Mouse (Mus musculus): ENCODE results near the gene Cd33. TPM values are rescaled to one million over a fixed set of nuclear protein-coding genes. Genes with fewer than 3 reads are reported as not detected.

The Cd33 gene
- polyA plus RNA-seq, 1 experiment from 2014 or later: 4.6 TPM

DNA sequence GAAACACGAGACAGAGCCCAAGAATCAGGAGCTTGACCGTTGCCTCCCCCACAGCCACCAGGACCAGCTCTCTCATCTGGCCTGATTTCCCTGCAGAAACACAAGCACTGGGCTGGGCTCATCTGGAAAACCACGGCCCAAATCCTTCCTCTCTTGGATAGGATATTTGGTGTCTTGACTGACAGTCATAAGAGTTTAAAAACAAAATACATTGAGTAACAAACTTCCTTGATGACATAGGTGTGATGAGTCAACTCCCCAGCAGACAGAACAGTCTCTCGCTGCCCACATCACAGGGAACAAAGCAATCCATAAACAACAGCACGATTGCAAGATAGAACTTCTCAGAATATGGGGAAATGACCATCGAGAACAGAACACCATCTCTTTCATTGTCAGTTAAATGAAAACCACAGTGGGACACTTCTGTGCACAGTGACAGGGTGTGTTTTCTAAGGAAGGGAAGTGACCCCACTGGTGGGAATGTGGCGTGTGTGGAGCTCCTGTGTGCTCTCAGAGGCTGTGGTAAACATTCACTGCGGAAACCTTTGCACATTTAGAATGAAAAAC, 13.9 kb downstream of the Cd33 start:
- ATAC-seq (ENCODE audit: low read depth): 0 out of 2 replicates have a peak, but pooled peaks have one; percentile 21
- Histone ChIP-seq H3K4me3 (ENCODE audit: low read depth, low read length) (no peak overlapping the region), H3K9me3 (replicated peaks; ENCODE audit: control insufficient read depth, low read length) (no peaks in the 10 kb centered on the region), H3K36me3 (ENCODE audit: control insufficient read depth, insufficient read depth) (no peaks in the 10 kb centered on the region), H3K4me2 (ENCODE audit: low read depth, low read length) (no peak overlapping the region), H3K27me3 (ENCODE audit: control insufficient read depth, insufficient read depth, low read depth, low read length) (no peaks in the 10 kb centered on the region), H3K9ac (ENCODE audit: low read depth, low read length) (no peak overlapping the region), H3K4me1 (ENCODE audit: control insufficient read depth, low read depth, low read length) (no peaks in the 10 kb centered on the region), H3K27ac (ENCODE audit: low read length) (no peak overlapping the region)
- 35% methylated on average over 8 of the region's 8 CpGs for WGBS (ENCODE audit: insufficient replicate concordance)

DNA sequence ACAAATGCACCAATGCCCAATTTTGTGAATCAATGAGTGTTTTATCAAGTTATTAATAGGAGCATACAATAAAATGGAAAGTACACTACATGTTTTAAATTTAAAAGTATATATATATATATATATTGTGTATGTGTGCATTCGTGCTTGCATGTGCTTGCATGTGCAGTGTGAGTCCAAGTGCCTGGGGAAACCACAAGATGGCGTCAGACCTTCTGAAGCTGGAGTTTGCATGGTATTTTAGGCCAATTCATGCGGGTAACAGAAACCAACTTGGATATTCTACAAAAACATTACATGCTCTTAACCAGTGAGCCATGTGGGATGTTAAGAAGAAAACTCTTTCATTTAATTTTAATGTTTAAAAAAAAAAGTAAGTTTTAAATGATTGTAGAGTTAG, 18.9 kb downstream of the Cd33 start:
- no peak for ATAC-seq (ENCODE audit: low read depth)
- no peak overlapping the region for H3K27ac ChIP-seq (ENCODE audit: low read length)
- WGBS (ENCODE audit: insufficient replicate concordance): 28% methylated on average over 3 of the region's 3 CpGs
- H3K9me3 ChIP-seq (replicated peaks; ENCODE audit: control insufficient read depth, low read length): no peaks in the 10 kb centered on the region
- H3K4me3 ChIP-seq (ENCODE audit: low read depth, low read length): no peak overlapping the region
- H3K9ac ChIP-seq (ENCODE audit: low read depth, low read length): no peak overlapping the region
- no peaks in the 10 kb centered on the region for H3K36me3 ChIP-seq (ENCODE audit: control insufficient read depth, insufficient read depth)
- no peak overlapping the region for H3K4me2 ChIP-seq (ENCODE audit: low read depth, low read length)
- no peaks in the 10 kb centered on the region for H3K4me1 ChIP-seq (ENCODE audit: control insufficient read depth, low read depth, low read length)
- H3K27me3 ChIP-seq (ENCODE audit: control insufficient read depth, insufficient read depth, low read depth, low read length): no peaks in the 10 kb centered on the region

DNA sequence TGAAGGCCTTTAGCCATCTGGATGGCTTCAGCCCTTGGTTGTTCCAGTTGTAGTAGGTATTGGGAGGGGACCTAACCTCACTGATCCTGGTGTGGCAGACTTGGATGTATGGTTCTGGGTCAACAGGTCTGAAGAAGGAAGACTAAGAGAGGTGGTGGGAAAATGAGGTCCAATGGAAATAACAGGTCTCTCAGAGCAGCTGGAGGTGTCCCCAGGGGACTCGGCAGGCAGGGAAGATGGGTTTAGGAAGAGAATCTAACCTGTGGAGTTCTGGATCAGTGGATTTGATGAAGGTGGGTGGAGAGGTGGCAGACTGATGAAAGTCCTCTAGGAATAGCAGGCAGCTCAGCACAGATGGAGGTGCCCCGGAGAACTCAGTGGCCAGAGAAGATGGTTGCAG, 21.5 kb downstream of the Cd33 start:
- 62% methylated on average over 2 of the region's 2 CpGs for WGBS (ENCODE audit: insufficient replicate concordance)
- Histone ChIP-seq H3K27ac (ENCODE audit: low read length) (no peak overlapping the region), H3K9me3 (replicated peaks; ENCODE audit: control insufficient read depth, low read length) (no peaks in the 10 kb centered on the region), H3K4me2 (ENCODE audit: low read depth, low read length) (no peak overlapping the region), H3K9ac (ENCODE audit: low read depth, low read length) (no peak overlapping the region), H3K36me3 (ENCODE audit: control insufficient read depth, insufficient read depth) (no peaks in the 10 kb centered on the region), H3K4me3 (ENCODE audit: low read depth, low read length) (no peak overlapping the region), H3K27me3 (ENCODE audit: control insufficient read depth, insufficient read depth, low read depth, low read length) (no peaks in the 10 kb centered on the region), H3K4me1 (ENCODE audit: control insufficient read depth, low read depth, low read length) (no peaks in the 10 kb centered on the region)
- no peak for ATAC-seq (ENCODE audit: low read depth)

DNA sequence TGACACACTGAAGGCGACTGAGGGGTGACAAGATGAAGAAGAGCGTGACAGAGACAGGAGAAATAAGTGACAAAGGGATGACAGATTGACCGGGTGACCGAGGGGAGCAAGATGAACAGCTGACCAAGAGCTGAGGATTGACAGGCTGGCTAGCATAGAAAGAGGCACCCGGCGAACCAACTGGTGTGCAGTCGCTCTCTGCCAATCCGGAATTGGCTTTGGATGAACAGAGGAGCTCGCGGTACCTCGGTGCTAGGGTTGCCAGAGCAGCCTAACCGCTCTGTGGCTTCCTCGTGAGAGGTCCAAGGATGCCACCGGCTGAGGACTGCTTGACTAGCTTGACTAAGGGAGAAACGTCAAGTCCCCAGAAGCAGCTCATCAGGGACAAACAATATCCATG, 25.9 kb downstream of the Cd33 start:
- WGBS (ENCODE audit: insufficient replicate concordance): 67% methylated on average over 15 of the region's 15 CpGs
- H3K4me2 ChIP-seq (ENCODE audit: low read depth, low read length): no peak overlapping the region
- H3K4me1 ChIP-seq (ENCODE audit: control insufficient read depth, low read depth, low read length): no peaks in the 10 kb centered on the region
- no peak overlapping the region for H3K4me3 ChIP-seq (ENCODE audit: low read depth, low read length)
- no peak overlapping the region for H3K27ac ChIP-seq (ENCODE audit: low read length)
- no peaks in the 10 kb centered on the region for H3K9me3 ChIP-seq (replicated peaks; ENCODE audit: control insufficient read depth, low read length)
- H3K36me3 ChIP-seq (ENCODE audit: control insufficient read depth, insufficient read depth): no peaks in the 10 kb centered on the region
- H3K27me3 ChIP-seq (ENCODE audit: control insufficient read depth, insufficient read depth, low read depth, low read length): no peaks in the 10 kb centered on the region
- no peak for ATAC-seq (ENCODE audit: low read depth)
- H3K9ac ChIP-seq (ENCODE audit: low read depth, low read length): no peak overlapping the region

DNA sequence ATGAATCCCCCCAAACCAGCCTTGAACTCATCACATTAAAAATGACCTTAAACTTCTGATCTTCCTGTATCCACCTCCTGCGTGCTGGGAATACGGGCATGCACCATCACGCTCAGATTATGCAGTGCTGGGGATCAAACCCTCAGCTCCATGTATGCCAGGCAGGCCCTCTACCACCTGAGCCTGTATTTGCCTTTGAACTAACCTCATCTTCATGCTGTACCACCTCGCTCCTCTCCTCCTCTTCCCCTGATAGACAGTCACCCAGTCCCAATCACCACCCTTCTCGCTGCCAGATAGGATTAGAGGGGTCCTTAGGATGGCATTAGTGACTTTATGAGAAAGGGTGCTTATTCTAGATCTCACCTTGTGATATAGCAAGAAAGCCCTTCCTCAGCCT, 29.2 kb downstream of the Cd33 start:
- Histone ChIP-seq H3K9me3 (replicated peaks; ENCODE audit: control insufficient read depth, low read length) (no peaks in the 10 kb centered on the region), H3K4me1 (ENCODE audit: control insufficient read depth, low read depth, low read length) (no peaks in the 10 kb centered on the region), H3K27me3 (ENCODE audit: control insufficient read depth, insufficient read depth, low read depth, low read length) (no peaks in the 10 kb centered on the region), H3K36me3 (ENCODE audit: control insufficient read depth, insufficient read depth) (no peaks in the 10 kb centered on the region), H3K27ac (ENCODE audit: low read length) (no peak overlapping the region), H3K4me2 (ENCODE audit: low read depth, low read length) (no peak overlapping the region), H3K4me3 (ENCODE audit: low read depth, low read length) (no peak overlapping the region), H3K9ac (ENCODE audit: low read depth, low read length) (no peak overlapping the region)
- 47% methylated on average over 5 of the region's 5 CpGs for WGBS (ENCODE audit: insufficient replicate concordance)
- no peak for ATAC-seq (ENCODE audit: low read depth)

DNA sequence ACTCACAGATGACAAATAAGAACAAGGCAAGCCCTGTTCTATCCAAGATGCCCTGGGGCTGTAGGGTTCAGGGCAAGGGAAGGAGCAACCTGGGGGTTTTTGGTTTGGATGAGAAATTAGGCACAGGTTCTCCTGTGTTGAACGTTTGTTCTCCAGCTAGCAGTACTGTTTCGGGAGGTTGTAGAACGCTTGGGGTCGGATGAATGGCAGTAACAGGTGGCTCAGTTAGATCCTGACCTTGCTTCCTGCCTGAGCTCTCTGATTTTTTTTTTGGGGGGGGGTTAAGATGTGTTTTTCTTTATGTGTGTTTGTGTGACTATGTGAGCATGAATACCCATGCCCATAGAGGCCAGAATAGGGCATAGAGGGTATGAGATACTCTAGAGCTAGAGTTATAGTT, 31.7 kb downstream of the Cd33 start:
- Histone ChIP-seq H3K9me3 (replicated peaks; ENCODE audit: control insufficient read depth, low read length) (no peaks in the 10 kb centered on the region), H3K36me3 (ENCODE audit: control insufficient read depth, insufficient read depth) (no peaks in the 10 kb centered on the region), H3K4me3 (ENCODE audit: low read depth, low read length) (no peak overlapping the region), H3K9ac (ENCODE audit: low read depth, low read length) (no peak overlapping the region), H3K4me1 (ENCODE audit: control insufficient read depth, low read depth, low read length) (no peaks in the 10 kb centered on the region), H3K4me2 (ENCODE audit: low read depth, low read length) (no peak overlapping the region), H3K27ac (ENCODE audit: low read length) (no peak overlapping the region), H3K27me3 (ENCODE audit: control insufficient read depth, insufficient read depth, low read depth, low read length) (no peaks in the 10 kb centered on the region)
- WGBS (ENCODE audit: insufficient replicate concordance): 51% methylated on average over 4 of the region's 4 CpGs
- no peak for ATAC-seq (ENCODE audit: low read depth)

DNA sequence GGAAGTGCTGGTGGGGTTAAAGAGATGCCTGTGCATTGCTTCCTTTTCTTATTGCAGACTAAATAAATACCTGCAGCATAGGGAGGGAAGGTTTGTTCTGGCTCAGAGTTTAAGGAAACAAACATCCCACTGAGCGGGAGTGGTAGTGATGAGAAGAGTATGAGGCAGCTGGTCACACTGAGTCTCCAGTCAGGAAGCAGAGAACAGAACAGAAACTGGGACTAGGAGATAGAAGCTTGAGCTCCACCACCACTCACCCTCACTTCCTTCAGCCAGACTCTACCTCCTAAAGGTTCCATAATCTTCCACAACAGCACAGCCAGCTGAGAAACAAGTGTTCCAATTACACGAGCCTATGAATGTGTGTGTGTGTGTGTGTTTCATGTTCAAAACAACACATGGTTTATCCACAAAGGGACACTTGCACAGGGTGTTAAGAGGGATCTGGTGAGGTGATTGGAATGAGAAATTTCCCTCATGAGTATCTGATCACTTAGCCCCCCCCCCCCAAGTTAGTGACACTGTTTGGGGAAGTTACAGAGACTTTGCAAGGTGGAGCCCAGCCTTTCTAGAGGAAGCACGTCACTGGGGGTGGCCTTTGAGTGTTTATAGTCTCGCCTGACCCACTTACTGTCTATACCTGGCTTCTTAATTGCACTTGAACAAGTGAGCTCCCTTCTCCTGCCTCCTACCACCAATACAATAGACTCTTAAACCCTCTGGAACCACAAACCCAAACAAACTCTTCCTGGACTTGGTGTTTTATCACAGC, 32.3 kb downstream of the Cd33 start:
- ATAC-seq (ENCODE audit: low read depth): no peak
- 22% methylated on average over 4 of the region's 4 CpGs for WGBS (ENCODE audit: insufficient replicate concordance)
- Histone ChIP-seq H3K4me2 (ENCODE audit: low read depth, low read length) (no peak overlapping the region), H3K9me3 (replicated peaks; ENCODE audit: control insufficient read depth, low read length) (no peaks in the 10 kb centered on the region), H3K4me1 (ENCODE audit: control insufficient read depth, low read depth, low read length) (no peaks in the 10 kb centered on the region), H3K36me3 (ENCODE audit: control insufficient read depth, insufficient read depth) (no peaks in the 10 kb centered on the region), H3K9ac (ENCODE audit: low read depth, low read length) (no peak overlapping the region), H3K27me3 (ENCODE audit: control insufficient read depth, insufficient read depth, low read depth, low read length) (no peaks in the 10 kb centered on the region), H3K4me3 (ENCODE audit: low read depth, low read length) (no peak overlapping the region), H3K27ac (ENCODE audit: low read length) (no peak overlapping the region)

DNA sequence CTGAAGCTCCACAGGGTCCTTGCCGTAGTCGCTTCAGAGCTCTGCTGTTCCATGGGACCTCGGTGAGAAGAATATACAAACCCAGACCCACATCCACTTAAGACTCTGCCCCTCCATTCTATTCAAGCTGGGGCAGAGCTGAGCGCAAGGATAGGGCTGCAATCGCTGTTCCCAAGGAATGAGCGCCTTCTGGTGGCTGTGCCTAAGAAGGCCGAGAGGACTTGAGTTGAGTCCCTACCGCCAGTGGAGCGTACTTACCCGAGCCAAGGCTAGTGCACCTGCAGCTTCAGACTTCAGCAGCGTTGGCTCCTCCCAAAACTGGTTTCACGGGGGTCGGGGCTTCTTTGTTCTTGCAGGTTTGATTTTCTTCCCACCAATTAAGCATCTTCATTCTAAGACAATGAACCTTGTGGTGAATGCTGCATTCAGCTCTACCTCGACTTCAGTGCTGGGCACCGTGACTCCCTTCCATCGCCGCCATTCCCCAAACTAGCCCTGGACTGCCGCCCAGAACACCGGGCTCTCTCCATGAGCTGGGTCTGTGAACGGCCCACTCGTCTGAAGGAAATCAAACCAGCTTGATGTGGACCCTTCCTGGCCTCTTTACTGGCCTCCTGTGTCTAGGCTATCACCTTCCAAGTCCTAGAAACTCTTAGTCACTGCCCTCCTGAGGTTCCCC, 48.7 kb downstream of the Cd33 start:
- WGBS (ENCODE audit: insufficient replicate concordance): 17% methylated on average over 21 of the region's 21 CpGs
- no peaks in the 10 kb centered on the region for H3K4me1 ChIP-seq (ENCODE audit: control insufficient read depth, low read depth, low read length)
- H3K9me3 ChIP-seq (replicated peaks; ENCODE audit: control insufficient read depth, low read length): no peaks in the 10 kb centered on the region
- ATAC-seq (ENCODE audit: low read depth): no peak
- H3K4me2 ChIP-seq (ENCODE audit: low read depth, low read length): no peak overlapping the region
- no peak overlapping the region for H3K4me3 ChIP-seq (ENCODE audit: low read depth, low read length)
- H3K27me3 ChIP-seq (ENCODE audit: control insufficient read depth, insufficient read depth, low read depth, low read length): peaks cover 5% of the 10 kb centered on the region
- no peak overlapping the region for H3K27ac ChIP-seq (ENCODE audit: low read length)
- no peaks in the 10 kb centered on the region for H3K36me3 ChIP-seq (ENCODE audit: control insufficient read depth, insufficient read depth)
- no peak overlapping the region for H3K9ac ChIP-seq (ENCODE audit: low read depth, low read length)

DNA sequence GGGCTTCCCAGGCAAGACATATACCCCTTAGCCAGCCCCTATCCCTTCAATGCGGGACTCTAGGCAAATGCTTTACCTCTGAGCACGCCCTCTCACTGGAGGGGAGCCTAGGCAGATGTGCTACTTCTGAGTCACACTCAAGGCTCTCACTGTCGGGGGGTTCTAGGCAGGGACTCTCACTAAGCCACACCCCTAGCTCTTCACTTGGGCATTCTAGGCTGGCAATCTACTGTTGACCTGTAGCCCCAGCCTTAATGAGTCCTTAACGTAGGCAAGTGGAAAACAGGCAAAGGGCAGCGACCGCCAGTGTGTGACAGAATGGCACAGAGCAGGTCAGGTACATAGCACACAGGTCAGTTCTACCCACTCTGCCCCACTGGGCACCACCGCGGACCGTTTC, 53.4 kb downstream of the Cd33 start:
- Histone ChIP-seq H3K9ac (ENCODE audit: low read depth, low read length) (no peak overlapping the region), H3K4me1 (ENCODE audit: control insufficient read depth, low read depth, low read length) (no peaks in the 10 kb centered on the region), H3K9me3 (replicated peaks; ENCODE audit: control insufficient read depth, low read length) (no peaks in the 10 kb centered on the region), H3K27me3 (ENCODE audit: control insufficient read depth, insufficient read depth, low read depth, low read length) (peaks cover 27% of the 10 kb centered on the region), H3K27ac (ENCODE audit: low read length) (no peak overlapping the region), H3K4me2 (ENCODE audit: low read depth, low read length) (no peak overlapping the region), H3K4me3 (ENCODE audit: low read depth, low read length) (no peak overlapping the region), H3K36me3 (ENCODE audit: control insufficient read depth, insufficient read depth) (no peaks in the 10 kb centered on the region)
- WGBS (ENCODE audit: insufficient replicate concordance): 50% methylated on average over 9 of the region's 9 CpGs
- no peak for ATAC-seq (ENCODE audit: low read depth)

All from liver, embryonic 16.5 days (tissue).